Mouse (Mus musculus) heart, postnatal 14 days (tissue): Measurements from ENCODE around the gene Col8a1. TPM values are rescaled to one million over a fixed set of nuclear protein-coding genes. Genes with fewer than 3 reads are reported as not detected.

Experiments
- DNase-seq, 2 experiments: peaks; one replicate each; pipeline ENCODE4 v3.0.0; 2021 to 2022
- intact Hi-C: fragments of 180-260 bp; cut with DNase I; formaldehyde crosslinking; loops from one replicate; pipeline ENCODE4 v1.15.1; 2025
- total RNA-seq, 2 experiments: library from RNA; stranded (reverse); gene quantifications; 2 replicates each; pipeline ENCODE4 v1.2.3; 2021

The Col8a1 gene
- total RNA-seq, 2 experiments from 2014 or later = 8.0 to 9.3 TPM

- no peak for DNase-seq
- intact Hi-C loops = loop anchor here (2.0 to 5.0 kb wide), 3 partner anchors 159 to 334 kb away; no protein-coding TSS in a partner anchor
These were observed 178.7 kb downstream of the Col8a1 start for GRCm38 (mm10) chr16:57575764-57576388.

Other genes starting within 250 kb of the Col8a1 start
- gene Cmss1, start 147.9 kb downstream of the Col8a1 start, total RNA-seq = 10 to 100 TPM; 54.0 to 56.2 TPM